ENCODE assay signal across 23 mouse cellular contexts in the genomic region with DNA sequence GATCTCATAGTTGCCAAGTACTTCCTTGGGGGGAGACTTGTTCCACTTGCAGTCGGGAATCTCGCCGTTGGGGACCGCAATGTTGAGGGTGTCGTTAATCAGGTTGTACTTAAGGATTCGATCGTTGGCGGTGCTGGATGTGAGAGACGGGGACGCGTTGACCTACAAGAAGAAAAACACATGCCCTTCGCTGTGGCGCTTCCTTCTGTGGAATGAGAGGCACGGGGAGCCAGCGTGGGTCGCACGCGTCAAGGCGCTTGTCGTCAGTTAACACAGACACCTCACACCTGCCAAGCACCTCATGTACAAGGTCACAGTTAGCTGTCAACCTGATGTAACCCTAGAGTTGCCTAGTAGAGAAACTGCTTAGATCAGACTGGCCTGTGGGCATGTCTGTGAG. TPM values are rescaled to one million over a fixed set of nuclear protein-coding genes. Genes with fewer than 3 reads are reported as not detected.
DNase-seq lines count a peak whose midpoint lies in the region; TF ChIP-seq lines count a peak whose summit lies in the region.
"Had no signal": no experiment of that assay in that cellular context is flagged by ENCODE, and none has a peak within 500 bp of the region (broad histone marks: within the 10 kb centered on the region; RNA-seq: fewer than 3 reads in every experiment).

No protein-coding gene starts in this region.

- no peak for TF ChIP-seq CTCF in ES-Bruce4 (IDR thresholded peaks at IDR 0.05; ENCODE audit: low read depth, low read length)

- H3K36me3 ChIP-seq in heart, embryonic 10.5 days: peaks cover 33% of the 10 kb centered on the region; the same call in 1 of the 2 replicates
- no peaks in the 10 kb centered on the region for H3K36me3 ChIP-seq in ES-Bruce4 (ENCODE audit: control insufficient read depth, insufficient read depth, low read length, poor library complexity, severe bottlenecking)

- TF ChIP-seq EP300 in ES-Bruce4 (IDR thresholded peaks at IDR 0.05; ENCODE audit: insufficient read depth, low read depth, low read length): no peak

- WGBS in heart, embryonic 10.5 days: 78% methylated on average over 20 of the region's 20 CpGs

- H3K4me1 ChIP-seq in heart, embryonic 10.5 days: peaks cover 18% of the 10 kb centered on the region
- H3K4me1 ChIP-seq in ES-Bruce4 (ENCODE audit: control insufficient read depth, insufficient read depth, low read length): no peaks in the 10 kb centered on the region
- H3K4me1 ChIP-seq: embryonic facial prominence, embryonic 13.5 days; forebrain, embryonic 12.5 days; hindbrain, embryonic 13.5 days had no signal

- H3K9me3 ChIP-seq in heart, embryonic 10.5 days: no peaks in the 10 kb centered on the region
- no peaks in the 10 kb centered on the region for H3K9me3 ChIP-seq in ES-Bruce4 (replicated peaks; ENCODE audit: control insufficient read depth, insufficient read depth, low read length, poor library complexity, severe bottlenecking)
- H3K9me3 ChIP-seq: embryonic facial prominence, embryonic 13.5 days; forebrain, embryonic 12.5 days; heart, embryonic 13.5 days; hindbrain, embryonic 13.5 days had no signal

- H3K27ac ChIP-seq in heart, embryonic 10.5 days: peak overlapping the region; percentile 22; the same call in 1 of the 2 replicates
- no peak overlapping the region for H3K27ac ChIP-seq in ES-Bruce4 (ENCODE audit: insufficient read depth, low read length)
- H3K27ac ChIP-seq: embryonic facial prominence, embryonic 13.5 days; forebrain, embryonic 12.5 days; gastrocnemius, adult 2 months; heart, embryonic 13.5 days; hindbrain, embryonic 13.5 days; hindbrain, postnatal 0 days; kidney, postnatal 0 days had no signal

- TF ChIP-seq POLR2A in ES-Bruce4 (IDR thresholded peaks at IDR 0.05; ENCODE audit: insufficient read depth, low read length): no peak

- no peaks in the 10 kb centered on the region for H3K27me3 ChIP-seq in heart, embryonic 10.5 days (ENCODE audit: insufficient read depth, poor library complexity, severe bottlenecking)
- H3K27me3 ChIP-seq in ES-Bruce4 (ENCODE audit: control insufficient read depth, insufficient read depth, low read length, poor library complexity, severe bottlenecking): no peaks in the 10 kb centered on the region
- H3K27me3 ChIP-seq: embryonic facial prominence, embryonic 13.5 days; forebrain, embryonic 12.5 days; heart, embryonic 13.5 days; hindbrain, embryonic 13.5 days; Patski had no signal

- no peak overlapping the region for H3K4me3 ChIP-seq in heart, embryonic 10.5 days
- H3K4me3 ChIP-seq in ES-Bruce4 (ENCODE audit: low read depth, low read length): peak overlapping the region; percentile 19; the same call in 1 of the 2 replicates
- H3K4me3 ChIP-seq: embryonic facial prominence, embryonic 13.5 days; forebrain, embryonic 12.5 days; gastrocnemius, adult 2 months; heart, embryonic 13.5 days; hindbrain, embryonic 13.5 days had no signal

- DNase-seq in heart, embryonic 10.5 days (ENCODE audit: low spot score): no peak
- DNase-seq in heart, adult 8-10 months (ENCODE audit: low spot score): no peak
- peak; percentile 34 for DNase-seq in ZHBTc4 (ENCODE audit: low read depth, low spot score)
- no peak for DNase-seq in left cerebral cortex, adult 9 months (ENCODE audit: low spot score in 2 of 2)
- no peak for DNase-seq in adrenal gland, adult (ENCODE audit: inconsistent age in 2 of 2, low spot score in 1 of 2)
- DNase-seq: adrenal gland, adult 8-10 months; adrenal gland, postnatal 36 days; cerebellum, adult 11 months; cerebellum, adult 8-10 months; cerebellum, postnatal 14 days; gastrocnemius, adult 2 months; gastrocnemius, postnatal 36 days; kidney, adult 11 months; kidney, adult 9 months had no signal

- no peak overlapping the region for H3K9ac ChIP-seq in ES-Bruce4 (ENCODE audit: low read depth, poor library complexity, severe bottlenecking)
- H3K9ac ChIP-seq: embryonic facial prominence, embryonic 13.5 days; forebrain, embryonic 12.5 days; heart, embryonic 13.5 days; hindbrain, embryonic 13.5 days had no signal

RNA-seq across cellular contexts. Expression of a gene that starts 21.2 kb away (rescaled TPM):
- polyA plus RNA-seq in heart, embryonic 10.5 days (2016; fragmentation: Nextera tagmentation; extraction: Ambion mirVana): 23.9 and 24.6 TPM in 2 replicates
- total RNA-seq in heart, adult 8-10 months (2022): 10 to 100 TPM; 51.7 to 73.3 (median 59.8) TPM
- 13.6 and 19.1 TPM in 2 replicates for polyA plus RNA-seq in ES-Bruce4 (2011; ENCODE audit: insufficient read depth, insufficient read length, low read depth, missing spikeins)

RNA-seq across cellular contexts. Expression of a gene that starts 25.1 kb away (rescaled TPM):
- 81.9 and 82.4 TPM in 2 replicates for polyA plus RNA-seq in heart, embryonic 10.5 days (2016; fragmentation: Nextera tagmentation; extraction: Ambion mirVana)
- total RNA-seq in heart, adult 8-10 months (2022): 100 to 1,000 TPM; 209 to 267 (median 247) TPM
- polyA plus RNA-seq in ES-Bruce4 (2011; ENCODE audit: insufficient read depth, insufficient read length, low read depth, missing spikeins): 78.3 and 82.8 TPM in 2 replicates

RNA-seq across cellular contexts. Expression of a gene that starts 37.2 kb away (rescaled TPM):
- polyA plus RNA-seq in heart, embryonic 10.5 days (2016; fragmentation: Nextera tagmentation; extraction: Ambion mirVana): 17.4 and 29.8 TPM in 2 replicates
- total RNA-seq in heart, adult 8-10 months (2022): 10 to 100 TPM in 1 of 4 experiments, 1 to 10 TPM in 3; 7.6 to 12.5 (median 9.4) TPM
- 3.7 and 6.5 TPM in 2 replicates for polyA plus RNA-seq in ES-Bruce4 (2011; ENCODE audit: insufficient read depth, insufficient read length, low read depth, missing spikeins)
- total RNA-seq: hematopoietic stem cell, adult 5-6 weeks had no signal
